Mouse (Mus musculus): Measurements from ENCODE around the gene March4. TPM values are rescaled to one million over a fixed set of nuclear protein-coding genes. Genes with fewer than 3 reads are reported as not detected.

The March4 gene
- polyA plus RNA-seq, 1 experiment from 2014 or later = not detected

GRCm38 (mm10) chr1:72509551-72509950, 27.2 kb downstream of the March4 start:
- no peak overlapping the region for H3K27ac ChIP-seq (replicated peaks)
- no peak overlapping the region for H3K4me3 ChIP-seq
- H3K9me3 ChIP-seq = no peaks in the 10 kb centered on the region
- no peaks in the 10 kb centered on the region for H3K36me3 ChIP-seq (replicated peaks)
- DNase-seq (ENCODE audit: low spot score) = no peak
- no peaks in the 10 kb centered on the region for H3K4me1 ChIP-seq
- no peaks in the 10 kb centered on the region for H3K27me3 ChIP-seq (replicated peaks; ENCODE audit: low read depth, poor library complexity, severe bottlenecking)
- WGBS = 85% methylated on average over 4 of the region's 4 CpGs

- H3K4me3 ChIP-seq = no peak overlapping the region
- no peaks in the 10 kb centered on the region for H3K4me1 ChIP-seq
- no peaks in the 10 kb centered on the region for H3K27me3 ChIP-seq (replicated peaks; ENCODE audit: low read depth, poor library complexity, severe bottlenecking)
- no peak overlapping the region for H3K27ac ChIP-seq (replicated peaks)
- H3K36me3 ChIP-seq (replicated peaks) = no peaks in the 10 kb centered on the region
- no peak for DNase-seq (ENCODE audit: low spot score)
- WGBS = 74% methylated on average over 2 of the region's 2 CpGs
- H3K9me3 ChIP-seq = no peaks in the 10 kb centered on the region
These were observed 29.1 kb downstream of the March4 start for GRCm38 (mm10) chr1:72507670-72508069.

- no peaks in the 10 kb centered on the region for H3K27me3 ChIP-seq (replicated peaks; ENCODE audit: low read depth, poor library complexity, severe bottlenecking)
- H3K36me3 ChIP-seq (replicated peaks) = no peaks in the 10 kb centered on the region
- H3K4me3 ChIP-seq = no peak overlapping the region
- DNase-seq (ENCODE audit: low spot score) = no peak
- no peaks in the 10 kb centered on the region for H3K4me1 ChIP-seq
- no peak overlapping the region for H3K27ac ChIP-seq (replicated peaks)
- H3K9me3 ChIP-seq = no peaks in the 10 kb centered on the region
- 62% methylated on average over 10 of the region's 10 CpGs for WGBS
These were observed 30.5 kb downstream of the March4 start for GRCm38 (mm10) chr1:72506202-72506601.

- H3K9me3 ChIP-seq = no peaks in the 10 kb centered on the region
- H3K36me3 ChIP-seq (replicated peaks) = no peaks in the 10 kb centered on the region
- H3K27me3 ChIP-seq (replicated peaks; ENCODE audit: low read depth, poor library complexity, severe bottlenecking) = no peaks in the 10 kb centered on the region
- no peak for DNase-seq (ENCODE audit: low spot score)
- no peaks in the 10 kb centered on the region for H3K4me1 ChIP-seq
- WGBS = 92% methylated on average over 5 of the region's 5 CpGs
- no peak overlapping the region for H3K4me3 ChIP-seq
- no peak overlapping the region for H3K27ac ChIP-seq (replicated peaks)
These were observed 39.1 kb downstream of the March4 start for GRCm38 (mm10) chr1:72497609-72498008.

GRCm38 (mm10) chr1:72493454-72493853, 43.3 kb downstream of the March4 start:
- no peak overlapping the region for H3K4me3 ChIP-seq
- H3K36me3 ChIP-seq (replicated peaks) = no peaks in the 10 kb centered on the region
- H3K27ac ChIP-seq (replicated peaks) = no peak overlapping the region
- H3K27me3 ChIP-seq (replicated peaks; ENCODE audit: low read depth, poor library complexity, severe bottlenecking) = no peaks in the 10 kb centered on the region
- no peak for DNase-seq (ENCODE audit: low spot score)
- H3K9me3 ChIP-seq = no peaks in the 10 kb centered on the region
- peaks cover 15% of the 10 kb centered on the region for H3K4me1 ChIP-seq
- WGBS = 90% methylated on average over 3 of the region's 3 CpGs

- no peaks in the 10 kb centered on the region for H3K36me3 ChIP-seq (replicated peaks)
- no peak for DNase-seq (ENCODE audit: low spot score)
- no peak overlapping the region for H3K4me3 ChIP-seq
- H3K4me1 ChIP-seq = peaks cover 15% of the 10 kb centered on the region
- 93% methylated on average over 10 of the region's 10 CpGs for WGBS
- no peaks in the 10 kb centered on the region for H3K9me3 ChIP-seq
- H3K27ac ChIP-seq (replicated peaks) = no peak overlapping the region
- no peaks in the 10 kb centered on the region for H3K27me3 ChIP-seq (replicated peaks; ENCODE audit: low read depth, poor library complexity, severe bottlenecking)
These were observed 44.1 kb downstream of the March4 start for GRCm38 (mm10) chr1:72492666-72493065.

- Histone ChIP-seq H3K4me1 (peaks cover 18% of the 10 kb centered on the region), H3K4me3 (no peak overlapping the region), H3K9me3 (no peaks in the 10 kb centered on the region), H3K36me3 (replicated peaks) (no peaks in the 10 kb centered on the region), H3K27me3 (replicated peaks; ENCODE audit: low read depth, poor library complexity, severe bottlenecking) (no peaks in the 10 kb centered on the region), H3K27ac (replicated peaks) (no peak overlapping the region)
- no peak for DNase-seq (ENCODE audit: low spot score)
- WGBS = 58% methylated on average over 5 of the region's 5 CpGs
These were observed 45.4 kb downstream of the March4 start for GRCm38 (mm10) chr1:72491307-72491706.

GRCm38 (mm10) chr1:72490801-72491200, 45.9 kb downstream of the March4 start:
- no peaks in the 10 kb centered on the region for H3K36me3 ChIP-seq (replicated peaks)
- H3K27ac ChIP-seq (replicated peaks) = no peak overlapping the region
- WGBS = 47% methylated on average over 3 of the region's 3 CpGs
- no peak overlapping the region for H3K4me3 ChIP-seq
- no peak for DNase-seq (ENCODE audit: low spot score)
- H3K4me1 ChIP-seq = peaks cover 18% of the 10 kb centered on the region
- H3K9me3 ChIP-seq = no peaks in the 10 kb centered on the region
- no peaks in the 10 kb centered on the region for H3K27me3 ChIP-seq (replicated peaks; ENCODE audit: low read depth, poor library complexity, severe bottlenecking)

- H3K27ac ChIP-seq (replicated peaks) = peak overlapping the region; percentile 48; the same call in 1 of the 2 replicates
- H3K27me3 ChIP-seq (replicated peaks; ENCODE audit: low read depth, poor library complexity, severe bottlenecking) = no peaks in the 10 kb centered on the region
- DNase-seq (ENCODE audit: low spot score) = no peak
- H3K9me3 ChIP-seq = no peaks in the 10 kb centered on the region
- 6% methylated on average over 8 of the region's 8 CpGs for WGBS
- H3K4me3 ChIP-seq = no peak overlapping the region
- no peaks in the 10 kb centered on the region for H3K36me3 ChIP-seq (replicated peaks)
- H3K4me1 ChIP-seq = peaks cover 18% of the 10 kb centered on the region
These were observed 46.5 kb downstream of the March4 start for GRCm38 (mm10) chr1:72490193-72490592.

GRCm38 (mm10) chr1:72476594-72476993, 60.1 kb downstream of the March4 start:
- no peaks in the 10 kb centered on the region for H3K9me3 ChIP-seq
- no peaks in the 10 kb centered on the region for H3K36me3 ChIP-seq (replicated peaks)
- H3K27ac ChIP-seq (replicated peaks) = no peak overlapping the region
- no peak for DNase-seq (ENCODE audit: low spot score)
- H3K4me3 ChIP-seq = no peak overlapping the region
- 87% methylated on average over 2 of the region's 2 CpGs for WGBS
- no peaks in the 10 kb centered on the region for H3K4me1 ChIP-seq
- H3K27me3 ChIP-seq (replicated peaks; ENCODE audit: low read depth, poor library complexity, severe bottlenecking) = no peaks in the 10 kb centered on the region

GRCm38 (mm10) chr1:72469075-72469474, 67.7 kb downstream of the March4 start:
- DNase-seq (ENCODE audit: low spot score) = no peak
- 89% methylated on average over 2 of the region's 2 CpGs for WGBS
- Histone ChIP-seq H3K27ac (replicated peaks) (no peak overlapping the region), H3K36me3 (replicated peaks) (no peaks in the 10 kb centered on the region), H3K9me3 (no peaks in the 10 kb centered on the region), H3K4me1 (peaks cover 4% of the 10 kb centered on the region; the same call in 1 of the 2 replicates), H3K4me3 (no peak overlapping the region), H3K27me3 (replicated peaks; ENCODE audit: low read depth, poor library complexity, severe bottlenecking) (no peaks in the 10 kb centered on the region)

GRCm38 (mm10) chr1:72468466-72469003, 68.2 kb downstream of the March4 start:
- no peak for DNase-seq (ENCODE audit: low spot score)
- Histone ChIP-seq H3K4me3 (no peak overlapping the region), H3K27ac (replicated peaks) (no peak overlapping the region), H3K27me3 (replicated peaks; ENCODE audit: low read depth, poor library complexity, severe bottlenecking) (no peaks in the 10 kb centered on the region), H3K4me1 (peaks cover 4% of the 10 kb centered on the region; the same call in 1 of the 2 replicates), H3K36me3 (replicated peaks) (no peaks in the 10 kb centered on the region), H3K9me3 (no peaks in the 10 kb centered on the region)
- 62% methylated on average over 5 of the region's 5 CpGs for WGBS

- Histone ChIP-seq H3K9me3 (no peaks in the 10 kb centered on the region), H3K27ac (replicated peaks) (no peak overlapping the region; the same call in 1 of the 2 replicates), H3K4me3 (no peak overlapping the region), H3K27me3 (replicated peaks; ENCODE audit: low read depth, poor library complexity, severe bottlenecking) (no peaks in the 10 kb centered on the region), H3K4me1 (peaks cover 4% of the 10 kb centered on the region; the same call in 1 of the 2 replicates), H3K36me3 (replicated peaks) (no peaks in the 10 kb centered on the region)
- 53% methylated on average over 12 of the region's 12 CpGs for WGBS
- DNase-seq (ENCODE audit: low spot score) = no peak
These were observed 71.7 kb downstream of the March4 start for GRCm38 (mm10) chr1:72464926-72465583.
